Mouse (Mus musculus) spleen, embryonic (tissue): ENCODE data around the gene Cfap43.

Experiments
- CTCF ChIA-PET: fragments of 350-600 bp; sonication (Branson Sonifier 250); formaldehyde crosslinking; loops from one replicate; lab custom pipeline; 2022; lab: Charles Lee

The Cfap43 gene

DNA sequence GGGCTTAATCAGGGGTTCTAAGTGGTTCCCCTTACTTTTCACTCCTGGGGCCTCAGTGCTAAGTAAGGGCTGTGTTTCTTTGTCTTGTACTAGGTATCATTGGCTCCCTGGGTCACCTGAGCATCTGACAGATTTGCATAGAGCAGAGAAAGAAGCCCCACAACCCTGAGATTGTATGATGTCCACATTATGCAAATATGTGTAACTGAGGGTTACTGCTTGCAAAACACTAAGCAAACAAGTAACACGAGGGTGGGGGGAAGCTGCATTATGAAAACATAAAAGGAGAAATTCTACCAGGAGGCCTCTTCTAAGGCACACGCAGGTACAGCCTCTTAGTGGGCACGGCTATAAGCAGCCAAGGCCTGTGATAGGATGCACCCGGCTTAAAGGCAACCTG lies 3.8 kb downstream of the Cfap43 start:
- CTCF ChIA-PET, result interaction anchor here (0.7 kb wide), 1 partner anchor 28 kb away, joined by 3 read pairs; no protein-coding TSS in a partner anchor

DNA sequence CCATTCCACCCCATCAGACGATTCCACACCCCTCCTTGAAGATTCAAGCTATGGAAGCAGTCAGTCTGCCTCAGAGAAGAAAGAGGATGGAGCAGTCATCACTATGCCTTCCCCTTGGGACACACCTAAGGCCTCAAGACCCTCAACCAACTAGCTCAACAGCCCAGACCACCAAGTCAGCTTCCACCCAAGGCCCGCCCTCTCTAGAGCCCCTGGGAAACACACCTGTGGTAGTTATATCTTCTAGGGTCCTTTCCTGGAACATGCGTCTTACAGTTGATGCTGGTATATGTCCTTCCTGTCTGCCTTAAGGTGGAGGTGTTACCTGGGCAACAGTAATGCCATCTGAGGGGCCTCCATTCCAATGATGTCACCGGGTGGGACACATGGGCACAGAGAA lies 4.9 kb downstream of the Cfap43 start:
- CTCF ChIA-PET, result interaction anchor here (0.6 kb wide), 2 partner anchors 13 to 385 kb away, joined by 3 to 5 read pairs; no protein-coding TSS in a partner anchor

DNA sequence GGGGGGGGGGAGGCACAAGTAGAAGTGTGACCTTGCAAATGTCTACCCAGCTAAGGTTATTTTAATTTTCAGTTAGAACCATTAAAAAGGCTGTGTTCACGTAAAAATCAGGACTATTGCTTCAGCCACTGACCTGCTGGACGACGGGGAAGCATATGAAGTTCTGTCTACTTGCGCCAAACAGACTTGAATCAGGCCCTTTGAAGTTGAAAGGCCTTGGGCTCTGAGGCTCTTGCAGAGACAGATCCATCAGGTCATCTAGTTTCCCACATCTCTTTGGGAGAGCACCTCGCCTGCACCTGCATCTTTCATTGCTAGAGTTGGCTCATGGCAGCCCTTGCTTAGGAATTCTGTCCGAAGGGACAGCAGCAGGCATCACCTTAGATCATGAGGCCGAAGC lies 5.7 kb downstream of the Cfap43 start:
- CTCF ChIA-PET, result no interaction called here

DNA sequence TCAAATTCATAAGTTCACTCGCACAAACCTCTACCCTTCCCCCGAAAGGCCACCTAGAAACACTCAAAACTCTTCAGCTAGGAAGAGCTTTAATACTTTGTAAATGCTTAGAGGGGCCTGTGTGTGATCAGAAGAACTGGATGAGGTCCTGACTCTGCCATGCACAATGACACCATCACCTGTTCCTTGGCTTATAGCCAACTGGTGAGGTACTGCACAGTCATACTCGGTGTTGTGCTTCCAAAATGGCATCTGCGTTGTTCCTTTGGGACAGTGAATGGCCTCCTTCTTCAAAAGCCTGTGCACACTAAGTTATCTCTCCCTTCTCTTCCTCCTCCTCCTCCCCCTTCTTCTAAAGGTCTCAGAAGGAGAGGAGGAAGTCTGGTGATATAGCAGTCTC lies 8.3 kb downstream of the Cfap43 start:
- CTCF ChIA-PET, result interaction anchor here (0.6 kb wide), 2 partner anchors 21 to 90 kb away, joined by 3 to 14 read pairs; no protein-coding TSS in a partner anchor

GRCm38 (mm10) chr19:47910117-47910618 lies 8.9 kb downstream of the Cfap43 start:
- CTCF ChIA-PET, result no interaction called here

DNA sequence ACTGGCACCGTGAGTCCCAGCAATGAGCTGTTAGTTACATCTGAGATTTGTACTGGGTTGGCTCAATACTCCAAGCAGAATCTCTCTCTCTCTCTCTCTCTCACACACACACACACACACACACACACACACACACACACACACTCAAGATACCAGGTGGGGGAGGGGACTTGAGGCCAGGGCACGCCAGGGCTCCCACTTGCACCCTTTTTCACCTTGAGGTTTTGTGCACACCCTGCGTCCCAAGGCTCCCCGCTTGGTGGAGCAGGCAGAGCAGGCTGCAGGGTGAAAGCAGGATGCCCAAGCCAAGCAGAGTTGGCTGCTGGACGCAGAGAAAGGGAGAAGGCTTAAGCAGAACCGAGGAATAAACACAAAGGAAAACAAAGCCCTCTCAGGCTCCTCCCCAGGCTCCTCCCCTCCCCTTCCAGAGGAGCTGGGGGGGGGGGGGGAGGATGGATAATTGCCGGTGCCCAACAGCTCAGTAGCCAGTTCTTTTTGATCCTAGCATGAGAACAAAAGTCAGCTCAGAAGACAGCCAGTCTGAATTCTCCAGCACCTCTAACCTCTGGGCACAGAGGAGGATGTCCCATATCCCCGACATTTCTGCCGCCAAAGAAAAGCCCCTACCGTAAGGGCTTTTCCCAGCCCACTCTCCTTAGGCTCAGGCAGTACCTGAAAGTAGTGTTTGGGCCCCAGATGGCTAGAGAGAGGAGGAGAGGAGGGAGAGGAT lies 9.5 kb downstream of the Cfap43 start:
- CTCF ChIA-PET, result interaction anchor here (0.6 kb wide), 1 partner anchor 21 kb away, joined by 6 read pairs; no protein-coding TSS in a partner anchor

- CTCF ChIA-PET, result interaction anchor here (0.6 kb wide), 2 partner anchors 20 to 21 kb away, joined by 3 to 6 read pairs; no protein-coding TSS in a partner anchor
Measured at GRCm38 (mm10) chr19:47908961-47909371, 10.1 kb downstream of the Cfap43 start.

DNA sequence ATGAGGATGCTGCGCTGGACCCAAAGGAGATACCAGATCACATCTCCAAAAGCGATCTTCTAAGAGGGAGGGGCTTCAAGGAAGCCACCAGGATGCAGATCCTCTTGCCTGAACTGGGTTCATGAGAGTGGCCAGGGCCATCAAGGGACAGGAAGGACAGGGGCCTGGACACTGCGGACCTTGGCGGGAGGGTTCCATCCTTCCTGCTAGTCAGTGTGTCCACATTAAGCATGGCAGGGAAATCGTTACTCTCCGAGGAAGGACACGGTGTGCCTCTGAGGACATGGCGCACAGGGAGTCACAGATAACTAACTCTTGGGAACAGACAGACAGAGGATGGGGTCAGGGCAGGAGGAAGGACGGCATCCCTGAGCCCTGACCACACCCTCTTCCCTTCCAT lies 11.5 kb downstream of the Cfap43 start:
- CTCF ChIA-PET, result no interaction called here

- CTCF ChIA-PET, result interaction anchor here (0.7 to 1.6 kb wide), 4 partner anchors 12 to 730 kb away, joined by 3 to 9 read pairs (median 4); no protein-coding TSS in a partner anchor
Measured at GRCm38 (mm10) chr19:47905603-47906002, 13.5 kb downstream of the Cfap43 start.

DNA sequence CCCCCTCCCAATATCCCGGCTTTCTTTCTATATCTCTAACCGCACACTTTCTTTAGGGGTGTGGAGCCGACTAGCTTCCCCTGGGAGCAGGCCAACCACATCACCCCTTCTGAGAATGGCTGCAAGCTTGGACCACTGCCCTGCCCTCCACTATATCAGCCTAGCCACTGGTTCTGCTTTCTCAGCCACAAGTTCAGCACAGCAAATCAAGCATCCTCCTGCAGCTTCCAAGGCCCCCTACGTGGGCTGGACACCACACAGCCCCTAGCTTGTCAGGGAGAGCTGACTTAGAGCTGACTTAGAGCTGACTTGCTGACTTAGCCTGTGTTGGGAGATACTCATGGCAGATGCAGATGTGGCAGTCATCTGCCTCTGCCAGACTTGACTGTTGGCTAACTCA lies 14.0 kb downstream of the Cfap43 start:
- CTCF ChIA-PET, result interaction anchor here (0.5 to 1.6 kb wide), 5 partner anchors 13 to 729 kb away, joined by 3 to 9 read pairs (median 4); no protein-coding TSS in a partner anchor

DNA sequence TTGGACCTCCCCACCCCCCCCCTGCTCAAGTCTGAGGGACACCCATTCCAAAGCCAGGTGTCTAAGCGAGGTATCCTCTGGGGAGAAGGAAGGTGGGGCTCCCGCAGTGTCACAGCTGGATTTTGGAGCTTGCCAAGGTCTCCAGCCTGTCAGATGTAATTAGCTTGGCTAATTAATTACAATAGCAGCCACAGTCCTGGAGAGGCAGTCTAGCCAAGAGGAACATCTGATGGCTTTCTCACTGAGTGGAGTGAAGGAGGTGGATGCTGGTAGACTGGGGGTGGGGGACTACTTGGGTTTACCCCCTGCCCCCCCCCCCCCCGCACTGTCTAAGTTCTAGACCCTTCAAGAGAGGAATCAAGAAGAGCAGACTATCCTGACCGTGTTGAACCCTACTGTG lies 15.4 kb downstream of the Cfap43 start:
- CTCF ChIA-PET, result interaction anchor here (0.5 to 0.7 kb wide), 2 partner anchors 19 to 90 kb away, joined by 14 to 21 read pairs; no protein-coding TSS in a partner anchor

DNA sequence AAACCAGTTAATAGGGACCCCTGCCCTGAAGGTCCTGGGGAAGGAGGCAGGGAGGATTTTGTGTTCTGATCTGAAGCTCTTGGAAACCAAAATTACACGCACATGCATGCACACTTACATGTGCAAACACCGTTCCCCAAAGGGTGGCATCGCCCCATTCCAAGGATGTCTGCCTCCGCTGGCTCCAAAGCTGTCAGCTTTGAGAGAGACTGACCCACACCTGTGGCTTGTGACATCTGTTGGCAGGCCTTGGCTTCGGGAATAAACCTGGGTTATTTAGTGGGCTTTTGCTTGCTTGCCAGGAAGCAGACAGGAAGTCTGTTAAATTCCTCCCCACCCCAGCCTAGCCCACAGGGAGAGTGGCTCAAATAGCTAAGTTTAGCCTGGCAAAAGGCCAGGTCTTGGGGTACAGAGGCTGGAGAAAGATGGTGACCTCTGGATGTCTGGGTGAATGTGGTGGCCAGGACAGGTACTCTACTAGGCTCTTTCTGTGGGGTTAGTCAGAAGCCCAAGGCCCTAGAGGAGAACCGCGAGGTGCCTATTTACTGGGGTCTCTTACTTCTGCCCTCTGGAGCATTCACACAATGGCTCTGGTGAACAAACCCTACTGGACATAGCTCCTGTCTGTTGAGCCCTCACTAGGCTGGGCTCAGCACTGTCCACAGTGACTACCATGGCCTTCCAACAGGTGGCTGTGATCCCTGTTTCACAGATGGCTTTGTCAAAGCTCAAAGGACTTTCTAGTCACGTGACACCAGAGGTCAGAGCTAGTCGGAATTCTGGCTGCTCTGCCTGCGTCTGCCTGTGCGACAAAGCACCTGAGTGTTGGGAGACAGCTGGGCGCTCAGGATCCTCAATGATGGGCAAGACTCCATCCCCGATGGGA lies 16.5 kb downstream of the Cfap43 start:
- CTCF ChIA-PET, result interaction anchor here (0.9 kb wide), 1 partner anchor 23 kb away, joined by 6 read pairs; no protein-coding TSS in a partner anchor

DNA sequence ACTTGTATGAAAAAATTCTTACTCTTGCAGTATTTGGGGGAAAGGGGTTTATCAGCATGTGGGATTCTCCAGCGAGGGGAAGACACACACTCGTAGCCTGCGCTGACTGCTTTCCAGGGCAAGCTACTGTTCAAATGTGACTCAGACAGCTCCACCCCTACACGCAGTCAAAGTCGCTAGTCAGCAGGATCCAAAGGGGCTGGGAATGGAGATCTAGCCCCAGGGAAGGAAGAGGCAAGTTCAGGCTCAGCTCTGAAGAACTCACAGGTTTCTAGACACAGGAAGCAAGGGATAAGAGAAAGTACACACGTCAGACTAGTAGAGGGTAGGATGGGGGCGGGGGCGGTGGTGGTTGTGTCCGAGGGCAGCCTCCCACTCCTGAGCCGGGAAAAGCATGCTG lies 18.5 kb downstream of the Cfap43 start:
- CTCF ChIA-PET, result interaction anchor here (0.7 kb wide), 1 partner anchor 13 kb away, joined by 3 read pairs; no protein-coding TSS in a partner anchor

GRCm38 (mm10) chr19:47900012-47900411 lies 19.1 kb downstream of the Cfap43 start:
- CTCF ChIA-PET, result interaction anchor here (0.7 kb wide), 1 partner anchor 18 kb away, joined by 3 read pairs; no protein-coding TSS in a partner anchor

DNA sequence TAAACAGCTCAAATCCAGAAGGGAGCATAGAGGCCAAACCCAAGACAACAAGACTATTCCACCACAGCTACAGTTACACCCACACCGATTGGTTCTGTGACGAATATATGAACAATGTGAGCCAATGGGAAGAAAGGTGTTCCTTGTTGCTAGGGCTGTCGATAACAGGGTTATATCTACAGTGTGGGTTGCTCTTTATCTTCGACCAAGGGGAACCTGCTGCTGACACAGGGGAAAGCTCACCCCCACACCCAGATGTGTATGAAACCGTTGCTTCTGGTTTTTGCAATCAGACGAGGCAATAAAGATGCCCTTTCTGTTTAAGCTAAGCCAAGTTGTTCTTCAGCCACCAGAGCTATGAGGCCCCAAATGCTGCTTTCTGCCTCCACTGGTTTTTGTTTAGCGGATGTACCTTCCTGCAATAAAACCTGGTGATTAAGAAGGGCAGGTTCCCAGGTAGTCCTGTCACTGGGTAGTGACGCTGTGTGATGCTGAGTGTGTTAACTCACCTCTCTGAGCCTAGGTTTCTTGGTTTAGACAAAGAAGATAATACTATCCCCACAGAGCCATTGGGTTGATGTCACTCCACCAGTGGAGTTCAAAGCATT lies 20.5 kb downstream of the Cfap43 start:
- CTCF ChIA-PET, result interaction anchor here (0.9 kb wide), 1 partner anchor 33 kb away, joined by 3 read pairs; no protein-coding TSS in a partner anchor

DNA sequence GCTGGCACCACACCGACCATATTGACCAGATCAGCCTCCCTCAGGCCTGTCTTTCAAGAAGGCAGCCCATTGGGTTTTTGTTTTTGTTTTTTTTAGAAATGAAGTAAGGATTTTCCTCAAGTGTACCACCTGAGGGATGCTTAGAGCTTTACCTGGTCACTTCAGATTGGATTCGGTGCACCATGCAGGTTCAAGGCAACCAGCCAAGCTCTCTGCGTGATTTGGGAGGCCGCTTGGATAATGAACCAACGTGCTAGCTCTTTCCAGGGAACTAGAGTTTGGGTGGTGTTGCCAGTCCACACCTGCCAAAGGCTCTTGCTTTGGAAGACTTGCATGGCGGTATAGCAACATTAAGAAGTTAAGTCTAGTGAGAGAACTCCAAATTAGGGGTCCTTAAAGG lies 26.0 kb downstream of the Cfap43 start:
- CTCF ChIA-PET, result interaction anchor here (0.5 kb wide), 1 partner anchor 392 kb away, joined by 3 read pairs; no protein-coding TSS in a partner anchor

DNA sequence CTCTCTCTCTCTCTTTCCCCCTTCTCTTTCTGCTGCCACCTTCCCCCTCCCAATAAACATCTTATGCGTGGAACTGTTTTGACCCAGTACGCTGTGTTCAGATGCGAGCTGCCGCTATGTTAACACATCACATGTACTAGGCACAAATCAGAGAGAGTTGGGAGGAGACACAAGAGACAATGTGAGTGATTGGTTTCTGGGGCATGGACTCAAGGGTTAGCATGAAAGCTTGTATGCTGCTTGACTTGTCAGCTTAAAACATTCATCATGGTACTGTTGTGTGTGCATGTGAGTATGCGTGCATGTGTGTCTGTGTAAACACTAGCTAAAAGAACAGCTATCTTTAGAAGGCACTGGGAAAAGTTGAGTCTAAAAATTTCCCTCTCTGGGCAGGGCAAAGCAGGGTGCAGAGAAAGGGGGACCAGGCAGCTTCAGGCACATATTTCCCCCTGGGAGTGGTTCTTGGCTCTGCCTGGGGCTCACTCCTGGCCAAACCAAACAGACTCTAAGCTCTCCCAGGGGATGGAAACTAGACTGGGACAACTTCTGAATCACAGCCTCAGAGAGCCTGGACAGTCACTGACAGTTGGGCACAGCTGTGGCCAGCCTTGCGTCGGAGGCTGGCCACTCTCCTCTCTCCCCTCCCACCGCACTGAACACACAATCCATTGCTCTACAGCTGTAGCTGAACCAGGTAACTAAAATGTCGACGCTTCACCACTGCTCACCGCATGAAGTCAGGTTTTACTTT lies 27.4 kb downstream of the Cfap43 start:
- CTCF ChIA-PET, result interaction anchor here (0.6 to 0.9 kb wide), 2 partner anchors 20 to 428 kb away, joined by 3 read pairs; no protein-coding TSS in a partner anchor

DNA sequence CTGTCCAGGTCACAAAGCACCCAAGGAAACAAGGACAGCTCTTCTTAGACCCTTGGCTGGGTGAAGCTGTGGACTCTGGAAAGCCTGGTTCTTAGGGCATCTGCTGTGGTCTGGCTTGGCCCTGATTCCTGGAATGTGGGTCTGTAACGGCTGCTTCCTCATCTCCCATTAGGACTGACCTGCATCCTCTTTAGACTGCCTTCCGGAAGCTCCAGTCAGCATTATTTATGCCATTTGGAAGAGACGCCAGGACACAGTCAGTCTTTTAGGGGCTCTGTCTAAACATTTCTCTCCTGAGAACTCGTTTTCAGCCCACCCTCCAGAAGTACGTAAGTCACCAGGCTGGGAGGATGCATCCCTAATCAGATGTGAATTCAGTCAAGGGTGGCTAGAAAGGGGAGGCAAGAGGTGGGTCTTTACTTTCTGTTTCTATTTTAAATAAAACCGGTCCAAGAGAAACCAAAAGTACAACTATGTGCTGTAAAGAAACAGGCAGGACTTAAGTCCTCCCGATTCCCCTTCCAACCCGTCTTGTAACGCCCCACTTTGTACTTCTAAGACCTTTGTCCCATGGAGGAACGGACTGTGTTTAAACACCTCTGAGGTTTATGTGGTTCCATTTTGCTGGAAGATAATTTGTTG lies 28.5 kb downstream of the Cfap43 start:
- CTCF ChIA-PET, result interaction anchor here (0.6 to 0.7 kb wide), 3 partner anchors 20 to 427 kb away, joined by 3 read pairs; no protein-coding TSS in a partner anchor

- CTCF ChIA-PET, result interaction anchor here (1.3 kb wide), 1 partner anchor 21 kb away, joined by 6 read pairs; no protein-coding TSS in a partner anchor
Measured at GRCm38 (mm10) chr19:47888037-47888436, 31.1 kb downstream of the Cfap43 start.
